Mouse (Mus musculus) E14TG2a.4 (cell line): ENCODE results near the gene Inpp4b.

Experiments
- CTCF ChIP-seq: conservative IDR thresholded peaks from 2 replicates; pipeline ENCODE4 v1.5.1; 2014; ENCODE audit warnings: low read length
- POU5F1 ChIP-seq: IDR thresholded peaks from 2 replicates; pipeline ENCODE4 v1.6.1; 2014; ENCODE audit warnings: low read length, borderline replicate concordance

GRCm38 (mm10) chr8:81807578-81807977, 465.2 kb downstream of the Inpp4b start:
- no peak for TF ChIP-seq CTCF
- TF ChIP-seq POU5F1: no peak
